Comparison of ENCODE assay signal across 11 mouse cellular contexts in the genomic region with DNA sequence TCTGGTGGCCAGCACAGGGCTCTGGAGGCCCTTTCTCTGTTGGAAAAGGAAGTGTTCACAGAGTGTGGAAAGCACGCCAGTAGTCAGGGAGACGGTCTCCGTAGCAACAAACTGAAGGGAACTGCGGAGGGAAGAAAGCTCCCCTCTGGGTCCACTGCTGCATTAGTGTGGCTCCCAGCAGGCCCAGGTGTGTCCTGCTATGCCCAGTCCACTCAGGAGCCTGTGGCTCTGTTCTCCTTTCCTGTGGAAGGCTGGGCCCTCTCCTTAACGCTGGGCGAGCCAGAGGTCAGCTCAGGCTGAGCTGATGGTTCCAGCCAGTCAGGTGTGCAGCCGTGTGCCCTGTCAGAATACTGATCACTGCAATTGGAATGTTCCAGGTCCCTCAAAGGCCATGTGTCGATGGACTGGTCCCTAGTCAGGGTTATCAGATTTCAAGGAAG. TPM values are rescaled to one million over a fixed set of nuclear protein-coding genes. Genes with fewer than 3 reads are reported as not detected.
A peak's percentile ranks its signal among the peaks of the same experiment; 100 is the strongest.
DNase-seq lines count a peak whose midpoint lies in the region; ATAC-seq and TF ChIP-seq lines count a peak whose summit lies in the region.
"Had no signal": no experiment of that assay in that cellular context is flagged by ENCODE, and none has a peak within 500 bp of the region (broad histone marks: within the 10 kb centered on the region; RNA-seq: fewer than 3 reads in every experiment).

No protein-coding gene starts in this region.

- H3K4me3 ChIP-seq in lung, embryonic 14.5 days (ENCODE audit: low read depth, low read length) = no peak overlapping the region
- no peak overlapping the region for H3K4me3 ChIP-seq in lung, adult 2 months (replicated peaks; ENCODE audit: extremely low read depth, low read depth, low read length)
- no peak overlapping the region for H3K4me3 ChIP-seq in kidney, embryonic 16.5 days (ENCODE audit: low read length)
- H3K4me3 ChIP-seq: stomach, embryonic 15.5 days had no signal

- H3K36me3 ChIP-seq in lung, embryonic 14.5 days (ENCODE audit: insufficient read depth) = no peaks in the 10 kb centered on the region
- H3K36me3 ChIP-seq in kidney, embryonic 16.5 days (ENCODE audit: insufficient read depth, low read length) = no peaks in the 10 kb centered on the region
- H3K36me3 ChIP-seq: stomach, embryonic 15.5 days had no signal

- no peak for TF ChIP-seq CTCF in lung, embryonic 14.5 days (IDR thresholded peaks at IDR 0.05; ENCODE audit: low read depth)
- TF ChIP-seq CTCF in lung, adult 2 months (IDR thresholded peaks at IDR 0.05; ENCODE audit: insufficient read depth, low read length) = no peak

- no peak for TF ChIP-seq POLR2A in lung, adult 2 months (IDR thresholded peaks at IDR 0.05; ENCODE audit: borderline replicate concordance, extremely low read depth, low read depth, low read length)

- H3K9me3 ChIP-seq in lung, embryonic 14.5 days (ENCODE audit: low read depth, low read length) = no peaks in the 10 kb centered on the region
- no peaks in the 10 kb centered on the region for H3K9me3 ChIP-seq in kidney, embryonic 16.5 days (ENCODE audit: low read length)
- H3K9me3 ChIP-seq: stomach, embryonic 15.5 days had no signal

- H3K9ac ChIP-seq in lung, embryonic 14.5 days = no peak overlapping the region
- no peak overlapping the region for H3K9ac ChIP-seq in kidney, embryonic 16.5 days (replicated peaks; ENCODE audit: low read length)
- H3K9ac ChIP-seq: liver, embryonic 14.5 days; stomach, embryonic 15.5 days had no signal

- intact Hi-C loops in left cerebral cortex, postnatal 36 days (cut with DNase I) = no loop called here

- no peaks in the 10 kb centered on the region for H3K4me1 ChIP-seq in lung, embryonic 14.5 days (ENCODE audit: insufficient read depth)
- no peaks in the 10 kb centered on the region for H3K4me1 ChIP-seq in lung, adult 2 months (ENCODE audit: control insufficient read depth, insufficient read depth, low read length)
- peaks cover 2% of the 10 kb centered on the region; the same call in 1 of the 2 replicates for H3K4me1 ChIP-seq in kidney, embryonic 16.5 days (ENCODE audit: insufficient read depth, low read length)
- H3K4me1 ChIP-seq: stomach, embryonic 15.5 days had no signal

- ATAC-seq in lung, embryonic 14.5 days (ENCODE audit: insufficient read depth) = no peak
- ATAC-seq in kidney, embryonic 16.5 days (ENCODE audit: low FRiP score, low TSS enrichment) = peak; percentile 70; the same call in 1 of the 2 replicates

- peak; percentile 59 for DNase-seq in lung, embryonic 14.5 days
- no peak for DNase-seq in lung, adult 2 months
- peak; percentile 81 to 83 for DNase-seq in heart, adult 18-20 months
- peak; percentile 22 to 53 for DNase-seq in left cerebral cortex, postnatal 36 days (ENCODE audit: low spot score in 2 of 2)
- peak; percentile 51 for DNase-seq in right cerebral cortex, adult 18-20 months
- no peak for DNase-seq in testis, postnatal 10 days (ENCODE audit: low spot score)
- DNase-seq in ovary, postnatal 10 days (ENCODE audit: low spot score) = no peak

- WGBS in lung, embryonic 14.5 days = 29% methylated on average over 8 of the region's 8 CpGs
- 50% methylated on average over 8 of the region's 8 CpGs for WGBS in lung, adult 2 months
- 36% methylated on average over 8 of the region's 8 CpGs for WGBS in kidney, embryonic 16.5 days

- no peak overlapping the region for H3K27ac ChIP-seq in lung, embryonic 14.5 days (ENCODE audit: low read depth)
- no peak overlapping the region for H3K27ac ChIP-seq in kidney, embryonic 16.5 days (ENCODE audit: low read length)
- H3K27ac ChIP-seq: liver, embryonic 14.5 days; stomach, embryonic 15.5 days had no signal

- H3K4me2 ChIP-seq in lung, embryonic 14.5 days = no peak overlapping the region
- H3K4me2 ChIP-seq in kidney, embryonic 16.5 days (replicated peaks; ENCODE audit: low read depth, low read length) = no peak overlapping the region
- H3K4me2 ChIP-seq: stomach, embryonic 15.5 days had no signal

- no peaks in the 10 kb centered on the region for H3K27me3 ChIP-seq in lung, embryonic 14.5 days (ENCODE audit: insufficient read depth, low read length)
- H3K27me3 ChIP-seq in kidney, embryonic 16.5 days (ENCODE audit: insufficient read depth, low read length) = no peaks in the 10 kb centered on the region
- H3K27me3 ChIP-seq: stomach, embryonic 15.5 days had no signal

RNA-seq across cellular contexts. Expression of a gene that starts 24.5 kb away (rescaled TPM):
- 9.9 and 11.0 TPM in 2 replicates for polyA plus RNA-seq in lung, embryonic 14.5 days (2014; fragmentation: Nextera tagmentation; extraction: Ambion mirVana)
- polyA plus RNA-seq in lung, adult 2 months (2012; rRNA removed) = 2.4 and 5.5 TPM in 2 replicates
- total RNA-seq in heart, adult 18-20 months (2021) = 10 to 100 TPM; 16.4 to 18.9 TPM
- polyA plus RNA-seq in kidney, embryonic 16.5 days (2015; fragmentation: Nextera tagmentation; extraction: Ambion mirVana) = 10.0 and 10.4 TPM in 2 replicates
- 1 to 10 TPM in 1 of 2 experiments, under 1 TPM in 1; 0.89 to 1.4 TPM for total RNA-seq in left cerebral cortex, postnatal 36 days (2021)
- total RNA-seq: CH12.LX had no signal

RNA-seq across cellular contexts. Expression of a gene that starts 58.8 kb away (rescaled TPM):
- 97.1 and 98.2 TPM in 2 replicates for polyA plus RNA-seq in lung, embryonic 14.5 days (2014; fragmentation: Nextera tagmentation; extraction: Ambion mirVana)
- polyA plus RNA-seq in lung, adult 2 months (2012; rRNA removed) = 16.5 and 27.3 TPM in 2 replicates
- total RNA-seq in heart, adult 18-20 months (2021) = 10 to 100 TPM; 96.8 to 97.5 TPM
- polyA plus RNA-seq in kidney, embryonic 16.5 days (2015; fragmentation: Nextera tagmentation; extraction: Ambion mirVana) = 90.5 and 95.1 TPM in 2 replicates
- total RNA-seq in left cerebral cortex, postnatal 36 days (2021) = 100 to 1,000 TPM in 1 of 2 experiments, 10 to 100 TPM in 1; 96.2 to 111 TPM

Comparison
In these comparisons a context has a peak if more than half of its experiments do, and no peak if none do; other contexts are left out.
1. DNase-seq: peak in lung, embryonic 14.5 days (single experiment), heart, adult 18-20 months (2 of 2), left cerebral cortex, postnatal 36 days (2 of 2) and right cerebral cortex, adult 18-20 months (single experiment); none in lung, adult 2 months (single experiment), testis, postnatal 10 days (single experiment) and ovary, postnatal 10 days (single experiment).